Mouse (Mus musculus) mouse embryonic stem cell (cell line): ENCODE results near the gene Pitpnm3.

Experiments used
- in situ Hi-C, 2 experiments: fragments of 300-500 bp; cut with MboI; formaldehyde crosslinking; loops; 1 replicate in 1 of 2; 3 replicates in 1 of 2; pipeline ENCODE4 v1.14.3; 2019 to 2020; ENCODE audit warnings: low sequenced_read_pairs in 2 of 2, low pct_unique_long_range_greater_than_20kb in 1 of 2, mixed read lengths in 1 of 2; ENCODE audit not compliant: unreplicated experiment in 1 of 2

Pitpnm3 gene

DNA sequence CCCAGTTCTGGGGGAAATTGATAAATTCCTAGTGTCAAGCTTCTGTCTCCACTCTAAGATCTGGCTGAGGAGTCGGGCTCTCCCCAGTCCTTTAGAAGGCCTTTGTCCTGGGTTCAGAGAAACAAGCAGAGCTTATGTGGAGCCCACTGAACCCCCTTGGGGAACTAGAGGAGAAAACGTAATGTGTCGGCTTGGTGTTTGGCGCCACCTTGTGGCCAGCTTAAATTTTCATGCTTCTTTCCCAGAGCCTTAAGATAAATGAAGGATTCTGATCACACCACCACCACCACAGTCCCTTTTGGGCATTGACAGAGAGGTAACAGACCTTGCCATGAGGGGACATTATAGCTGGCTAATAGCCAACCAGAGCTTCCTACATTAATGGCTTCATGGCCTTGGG, 97.6 kb downstream of the Pitpnm3 start:
- in situ Hi-C loops, result no loop called here

- in situ Hi-C loops, result no loop called here
Measured at GRCm38 (mm10) chr11:72037409-72037808, 98.2 kb downstream of the Pitpnm3 start, which contains the start of gene Aipl1. TSS of gene Aipl1 (minus strand) at chr11:72037509.

DNA sequence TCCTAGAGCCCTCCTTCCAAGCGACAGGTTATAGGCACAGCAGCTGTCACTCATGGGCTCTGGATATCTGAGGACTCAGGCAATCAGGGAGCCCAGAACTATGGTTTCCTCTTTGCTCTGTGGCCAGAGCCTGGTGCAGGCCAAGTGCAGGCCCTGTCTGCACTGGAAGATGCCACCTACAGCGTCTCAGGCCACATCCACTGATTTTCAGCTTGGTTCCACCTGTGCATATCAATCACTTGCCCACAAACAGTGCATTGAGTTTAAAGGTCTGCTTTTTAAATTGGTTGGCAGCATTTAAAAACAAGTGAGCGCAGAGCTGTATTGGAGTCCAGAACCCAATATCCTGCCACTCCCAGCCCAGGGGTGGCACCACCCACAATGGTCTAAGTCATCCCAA, 103.0 kb downstream of the Pitpnm3 start:
- in situ Hi-C loops, result no loop called here

DNA sequence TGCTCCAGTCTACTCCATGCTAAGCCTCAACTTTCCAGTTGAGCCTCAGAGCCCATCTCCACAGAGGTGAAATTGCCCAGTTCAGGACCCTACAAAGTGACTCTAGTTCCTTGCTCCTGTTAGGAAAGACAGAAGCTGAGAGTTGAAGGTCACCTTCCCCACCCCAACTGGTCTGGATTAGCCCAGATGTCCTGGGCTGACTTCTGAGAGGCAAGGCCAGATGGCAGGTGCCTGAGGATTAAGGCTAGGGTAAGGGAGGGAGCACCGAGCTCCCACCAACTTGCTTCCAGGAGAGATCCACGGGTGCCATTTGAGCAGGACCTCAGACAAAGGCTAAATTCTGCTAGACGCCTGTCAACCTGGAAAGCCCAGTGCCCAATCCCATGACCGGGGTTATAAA, 103.5 kb downstream of the Pitpnm3 start:
- in situ Hi-C loops, result no loop called here

DNA sequence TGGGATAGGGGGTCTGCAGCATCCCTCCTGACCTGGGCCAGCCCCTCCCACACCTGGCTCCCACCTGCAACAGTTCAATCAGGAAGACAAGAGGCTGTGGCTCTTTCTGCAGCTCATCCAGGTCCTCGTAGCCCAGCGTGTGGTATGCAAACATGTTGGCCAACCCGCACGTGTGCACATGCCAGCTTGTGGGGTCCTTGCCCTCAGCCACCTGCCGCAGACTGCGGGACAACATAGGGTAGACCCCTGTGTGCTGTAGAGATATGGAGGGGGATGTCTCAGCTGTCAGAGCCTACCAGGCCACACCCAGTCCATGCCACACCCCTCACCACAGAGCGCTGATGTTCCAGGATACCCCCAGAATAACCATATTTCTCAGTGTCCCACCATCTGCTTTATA, 104.2 kb downstream of the Pitpnm3 start:
- in situ Hi-C loops, result no loop called here

GRCm38 (mm10) chr11:72029143-72029542, 106.4 kb downstream of the Pitpnm3 start:
- in situ Hi-C loops, result no loop called here

- in situ Hi-C loops, result no loop called here
Measured at GRCm38 (mm10) chr11:72027836-72028235, 107.7 kb downstream of the Pitpnm3 start.

DNA sequence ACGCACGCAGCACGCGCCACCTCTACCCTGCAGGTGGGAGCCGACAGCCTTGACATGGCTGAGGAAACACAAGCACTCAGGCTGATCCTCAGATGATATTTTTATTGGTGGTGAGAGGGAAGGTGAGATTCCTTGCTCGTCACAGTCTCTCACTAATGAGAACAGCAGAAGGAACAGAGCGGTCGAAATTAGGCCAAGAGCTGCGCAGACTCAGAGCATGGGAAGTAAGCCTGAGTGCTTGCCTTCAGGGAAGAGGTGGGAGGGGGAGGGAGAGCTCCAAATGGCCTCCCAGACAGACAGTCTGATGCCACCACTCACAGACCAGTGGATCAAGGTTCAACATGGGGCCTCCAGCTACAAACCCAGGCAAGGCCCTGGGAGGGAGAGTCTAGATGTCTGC, 109.1 kb downstream of the Pitpnm3 start:
- in situ Hi-C loops, result no loop called here

DNA sequence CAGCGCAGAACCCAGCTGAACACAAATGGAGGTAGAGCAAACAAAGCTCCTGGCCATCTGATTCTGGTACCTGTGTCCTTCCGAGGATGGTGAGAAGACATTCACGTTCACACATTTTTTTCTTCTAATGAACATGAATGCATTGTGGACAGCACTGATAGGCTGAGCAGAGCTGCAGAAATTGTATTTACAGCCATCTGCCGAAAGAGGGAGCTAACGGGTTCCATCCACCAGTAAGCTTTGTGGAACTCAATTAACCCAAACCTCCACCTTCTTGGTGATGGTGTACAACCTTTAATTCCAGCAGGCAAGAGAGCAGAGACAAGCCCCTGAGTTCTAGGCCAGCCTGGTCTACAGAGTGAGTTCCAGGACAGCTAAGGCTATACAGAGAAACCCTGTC, 109.7 kb downstream of the Pitpnm3 start:
- in situ Hi-C loops, result no loop called here

DNA sequence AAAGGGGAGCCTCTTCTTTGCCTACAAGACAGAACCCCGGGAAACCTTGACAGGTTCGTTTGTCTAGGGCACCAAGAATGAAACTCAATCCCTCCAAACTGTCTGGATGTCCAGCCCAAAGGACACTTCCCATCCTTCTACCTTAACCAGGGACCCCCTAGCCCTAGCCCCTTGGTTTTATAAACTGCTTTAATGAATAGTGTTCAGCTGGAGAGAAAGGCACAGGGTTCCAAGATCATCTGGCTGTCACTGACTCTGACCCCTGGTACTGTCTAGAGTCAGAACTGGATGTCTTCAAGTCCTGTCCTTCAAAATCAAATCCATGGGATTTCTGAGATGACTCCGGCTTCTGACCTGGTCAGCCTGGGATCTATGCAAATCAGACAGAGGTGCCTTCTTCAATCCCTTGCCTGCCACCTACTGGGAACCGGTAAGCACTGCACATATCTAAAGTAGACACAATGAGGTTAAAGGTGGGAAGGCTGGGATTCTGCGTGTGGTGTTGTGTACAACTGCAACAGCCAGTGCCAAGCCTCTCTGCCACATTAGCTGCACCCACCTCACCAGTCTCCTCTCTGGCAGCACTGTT, 111.3 kb downstream of the Pitpnm3 start:
- in situ Hi-C loops, result no loop called here

DNA sequence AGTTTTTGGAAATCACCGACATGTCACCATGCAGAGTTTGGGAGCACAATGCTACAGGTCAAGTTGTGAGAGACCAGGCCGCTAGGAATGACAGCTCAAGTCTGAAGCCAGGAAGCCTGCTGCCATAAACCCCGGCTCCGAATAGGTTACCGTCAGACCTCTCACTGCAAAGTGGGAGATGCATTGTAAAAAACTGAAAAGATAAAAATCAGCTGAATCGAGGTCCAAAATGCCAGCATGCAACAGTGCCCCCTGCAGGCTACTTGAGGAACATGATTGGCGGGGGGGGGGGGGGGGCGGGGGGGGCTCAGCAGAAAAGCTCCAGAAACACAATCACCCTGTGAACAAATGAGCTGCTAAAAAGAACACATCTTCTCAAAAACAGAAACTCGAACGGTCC, 112.0 kb downstream of the Pitpnm3 start:
- in situ Hi-C loops, result no loop called here

DNA sequence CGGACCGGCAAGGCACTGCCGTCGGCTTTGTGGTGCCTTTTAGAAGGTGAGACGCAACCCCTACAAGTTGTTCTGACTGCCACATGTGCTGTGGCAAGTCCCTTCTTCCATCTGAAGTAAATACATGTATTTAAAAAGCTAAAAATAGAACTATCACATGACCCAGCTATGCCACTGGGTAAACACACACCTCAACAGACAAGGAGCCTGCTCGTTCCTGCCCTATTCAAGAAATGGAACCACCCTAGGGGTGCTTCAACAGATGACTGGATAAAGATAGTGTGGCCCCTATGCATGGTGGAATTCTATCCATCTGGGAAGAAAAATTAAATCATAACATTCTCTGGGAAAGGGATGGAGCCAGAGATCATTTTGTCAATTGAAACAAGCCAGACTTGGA, 112.8 kb downstream of the Pitpnm3 start:
- in situ Hi-C loops, result no loop called here

DNA sequence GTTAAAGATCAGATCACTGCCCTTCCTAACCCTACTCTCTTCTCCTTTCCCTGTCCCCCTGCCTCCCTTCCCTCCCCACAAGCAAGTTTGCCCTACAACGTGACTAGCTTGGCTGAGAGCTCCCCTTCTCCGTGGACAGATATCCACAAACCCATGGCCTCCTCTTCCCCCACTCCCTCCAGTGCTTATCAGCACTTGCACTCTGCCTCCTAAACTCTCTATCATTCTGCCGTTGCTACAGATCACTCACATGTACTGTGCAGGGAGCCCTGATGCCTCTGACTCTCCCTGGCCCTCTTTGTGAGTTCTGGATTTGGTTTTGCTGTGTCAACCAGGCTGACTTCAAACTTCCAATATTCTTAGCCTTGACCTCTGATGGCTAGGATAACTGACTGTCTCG, 114.6 kb downstream of the Pitpnm3 start:
- in situ Hi-C loops, result no loop called here

DNA sequence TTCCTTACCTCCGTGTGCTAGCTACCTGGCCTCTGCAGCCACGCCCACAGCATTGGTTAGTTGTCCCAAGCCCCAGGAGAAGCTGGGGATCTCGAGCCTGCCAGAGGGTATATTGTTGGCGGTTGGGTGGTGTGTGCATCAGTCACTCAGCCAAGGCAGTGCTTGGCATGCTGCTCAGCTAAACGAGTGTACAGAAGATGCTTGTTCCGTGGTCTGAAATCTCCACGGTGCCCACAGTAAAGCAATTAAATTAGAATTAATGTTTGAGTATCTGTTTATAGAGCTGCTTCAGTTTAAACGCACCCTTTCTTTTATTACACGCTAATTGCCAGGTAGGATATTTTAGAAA, 118.4 kb downstream of the Pitpnm3 start:
- in situ Hi-C loops, result no loop called here

DNA sequence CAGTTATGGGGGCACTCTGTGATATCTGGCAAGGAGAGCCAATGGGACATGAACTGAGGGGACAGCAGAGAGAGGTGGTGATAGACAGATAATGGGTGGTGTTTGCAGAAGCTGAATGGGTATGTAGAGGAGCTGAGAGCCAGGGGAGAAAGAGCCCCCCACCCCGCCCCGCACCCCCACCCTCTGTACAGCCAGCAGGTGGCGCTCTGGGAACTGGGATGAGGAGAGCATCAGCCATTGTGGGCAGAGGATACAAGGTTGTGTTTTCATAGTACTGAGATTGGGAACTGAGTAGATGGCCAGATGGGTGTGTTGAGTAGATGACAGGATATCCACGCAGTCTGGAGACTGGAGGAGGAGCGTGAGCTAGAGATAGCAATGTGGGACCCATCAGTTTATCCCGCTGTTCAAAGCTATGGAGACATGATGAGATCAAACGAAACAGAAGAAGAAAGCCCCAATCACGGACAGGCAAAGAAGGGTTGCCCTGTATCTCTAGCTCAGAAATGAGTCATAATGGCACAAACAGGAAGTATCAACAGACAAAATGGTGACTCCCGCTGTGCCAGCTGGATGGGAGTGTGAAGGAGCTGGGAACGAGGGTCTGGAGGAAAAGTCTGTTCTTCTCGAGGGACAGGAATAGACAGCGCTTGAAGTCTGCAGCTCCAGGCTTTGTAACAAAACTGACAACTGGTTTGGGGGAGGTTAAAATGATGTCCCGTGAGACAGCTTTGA, 118.9 kb downstream of the Pitpnm3 start:
- in situ Hi-C loops, result no loop called here

DNA sequence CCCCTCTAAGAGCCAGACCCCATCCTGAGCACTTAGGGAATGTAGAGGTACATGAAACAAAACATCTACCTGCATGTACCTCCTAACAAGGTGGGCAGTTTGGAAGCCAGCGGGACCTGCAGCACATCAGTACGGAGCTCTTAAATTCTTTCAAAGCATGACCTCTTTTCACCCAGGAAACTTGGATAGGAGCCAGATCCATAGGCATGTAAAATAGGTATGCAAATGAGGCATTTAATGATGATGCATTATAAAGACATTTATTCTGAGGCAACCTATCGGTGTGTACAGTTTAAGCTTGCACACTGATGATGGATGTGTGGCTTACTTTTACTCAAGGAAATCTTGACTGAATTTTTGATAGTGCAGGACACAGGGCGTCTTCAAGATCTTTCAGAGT, 120.9 kb downstream of the Pitpnm3 start:
- in situ Hi-C loops, result no loop called here

DNA sequence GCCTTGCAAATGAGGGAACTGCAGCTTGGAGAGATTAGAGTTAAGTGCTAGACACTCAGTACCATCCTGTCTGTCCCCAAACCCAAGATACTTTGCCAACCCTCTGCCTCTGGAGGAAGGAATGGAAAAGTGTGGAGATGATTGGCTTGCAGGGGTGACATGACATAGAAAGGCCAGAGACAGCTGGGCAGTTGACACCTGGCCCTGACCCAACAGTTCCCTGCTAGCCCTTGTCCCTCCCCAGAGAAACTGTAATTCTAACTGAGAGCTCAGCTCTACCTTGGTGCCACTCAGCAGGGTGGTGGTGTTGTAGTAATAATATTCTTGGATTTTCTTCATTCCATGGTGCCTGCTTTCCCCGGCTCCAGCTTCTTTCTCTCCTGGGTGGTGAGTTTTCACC, 123.6 kb downstream of the Pitpnm3 start:
- in situ Hi-C loops, result no loop called here

GRCm38 (mm10) chr11:72010940-72011722, 124.4 kb downstream of the Pitpnm3 start:
- in situ Hi-C loops, result no loop called here

GRCm38 (mm10) chr11:72010367-72010766, 125.2 kb downstream of the Pitpnm3 start:
- in situ Hi-C loops, result no loop called here

DNA sequence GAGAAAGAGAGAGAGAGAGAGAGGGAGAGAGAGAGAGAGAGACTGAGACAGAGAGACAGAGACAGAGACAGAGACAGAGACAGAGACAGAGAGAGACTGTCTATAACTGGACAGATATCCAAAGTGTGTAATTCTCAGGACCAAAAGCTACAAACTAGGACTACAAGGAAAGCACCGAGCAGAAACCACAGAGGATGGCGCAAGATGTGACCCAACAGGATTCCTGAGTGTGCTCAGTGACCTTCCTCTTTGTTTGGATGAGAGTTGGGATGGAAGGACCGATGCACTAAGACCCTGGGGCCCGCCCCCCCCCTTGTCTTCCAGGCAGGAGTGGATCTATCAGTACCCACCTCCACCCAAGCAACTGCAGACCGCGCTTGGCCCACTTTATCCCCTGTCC, 130.0 kb downstream of the Pitpnm3 start:
- in situ Hi-C loops, result no loop called here
